Comparison of ENCODE assay signal across 9 mouse cellular contexts in the genomic region with DNA sequence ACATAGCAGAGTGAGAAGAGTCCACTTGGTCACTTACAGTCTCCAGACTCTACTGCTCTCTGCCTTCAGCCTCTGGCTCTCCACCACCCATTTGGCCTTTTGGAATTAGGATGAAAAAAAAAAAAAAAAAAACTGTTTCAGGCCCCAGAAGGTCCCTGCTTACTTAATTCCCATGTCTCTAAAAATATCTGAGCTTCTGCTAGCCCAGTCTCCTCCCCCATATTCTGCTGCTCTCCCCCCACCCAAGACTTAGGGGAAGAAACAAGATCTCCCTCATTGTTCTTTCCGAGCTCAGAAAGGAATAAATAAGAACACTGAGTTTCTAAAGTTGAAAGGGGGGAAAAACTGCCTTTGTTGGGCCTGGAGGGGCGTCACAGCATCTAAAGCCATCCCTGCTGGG. TPM values are rescaled to one million over a fixed set of nuclear protein-coding genes. Genes with fewer than 3 reads are reported as not detected.
DNase-seq lines count a peak whose midpoint lies in the region; ATAC-seq and TF ChIP-seq lines count a peak whose summit lies in the region.
"Had no signal": no experiment of that assay in that cellular context is flagged by ENCODE, and none has a peak within 500 bp of the region (broad histone marks: within the 10 kb centered on the region; RNA-seq: fewer than 3 reads in every experiment).

No protein-coding gene starts in this region.

- H3K9me3 ChIP-seq in heart, embryonic 12.5 days (replicated peaks): no peaks in the 10 kb centered on the region
- H3K9me3 ChIP-seq in liver, embryonic 13.5 days (replicated peaks): no peaks in the 10 kb centered on the region

- no peak for TF ChIP-seq CTCF in gastrocnemius, adult 2 months (IDR thresholded peaks at IDR 0.05)
- TF ChIP-seq CTCF in C2C12 (IDR thresholded peaks at IDR 0.05; ENCODE audit: control insufficient read depth, insufficient read depth, insufficient read length): no peak

- peak overlapping the region; percentile 60 for H3K4me3 ChIP-seq in gastrocnemius, adult 2 months
- H3K4me3 ChIP-seq in C2C12 (ENCODE audit: insufficient read depth, poor library complexity, severe bottlenecking): no peak overlapping the region
- H3K4me3 ChIP-seq in heart, embryonic 12.5 days: no peak overlapping the region
- H3K4me3 ChIP-seq in liver, embryonic 13.5 days (replicated peaks): no peak overlapping the region

- peaks cover 99% of the 10 kb centered on the region for H3K79me2 ChIP-seq in C2C12 (ENCODE audit: control insufficient read depth, insufficient read depth)

- intact Hi-C loops in gastrocnemius, adult 2 months (cut with DNase I): loop anchor here (5.0 kb wide), 1 partner anchor 45 kb away; a partner anchor contains a TSS
- intact Hi-C loops in gastrocnemius, postnatal 14 days (cut with DNase I; ENCODE audit: low total_unique reads): no loop called here
- intact Hi-C loops in left cerebral cortex, postnatal 14 days (cut with DNase I): loop anchor here (5.0 kb wide), 1 partner anchor 45 kb away; a partner anchor contains a TSS

- H3K79me3 ChIP-seq in C2C12 (ENCODE audit: low read depth): peaks cover 73% of the 10 kb centered on the region

- peaks cover 44% of the 10 kb centered on the region for H3K36me3 ChIP-seq in C2C12 (ENCODE audit: control insufficient read depth, insufficient read depth)
- peaks cover 8% of the 10 kb centered on the region; the same call in 1 of the 2 replicates for H3K36me3 ChIP-seq in heart, embryonic 12.5 days
- H3K36me3 ChIP-seq in liver, embryonic 13.5 days: no peaks in the 10 kb centered on the region

- H3K27me3 ChIP-seq in C2C12 (ENCODE audit: control insufficient read depth, insufficient read depth, insufficient read length): no peaks in the 10 kb centered on the region
- H3K27me3 ChIP-seq in heart, embryonic 12.5 days (replicated peaks): no peaks in the 10 kb centered on the region
- H3K27me3 ChIP-seq in liver, embryonic 13.5 days: no peaks in the 10 kb centered on the region

- peak overlapping the region; percentile 22 for H3ac ChIP-seq in C2C12 (ENCODE audit: control insufficient read depth, insufficient read length, low read depth)

- DNase-seq in gastrocnemius, adult 2 months: no peak
- no peak for DNase-seq in gastrocnemius, postnatal 14 days
- no peak for DNase-seq in liver, embryonic 13.5 days
- DNase-seq in right cerebral cortex, postnatal 14 days: no peak
- DNase-seq in left cerebral cortex, postnatal 14 days (ENCODE audit: low spot score in 2 of 2): no peak

- 56% methylated on average over 2 of the region's 2 CpGs for WGBS in heart, embryonic 12.5 days
- WGBS in liver, embryonic 13.5 days (ENCODE audit: insufficient replicate concordance): 51% methylated on average over 2 of the region's 2 CpGs

- H3K4me1 ChIP-seq in heart, embryonic 12.5 days (replicated peaks): peaks cover 62% of the 10 kb centered on the region
- peaks cover 19% of the 10 kb centered on the region for H3K4me1 ChIP-seq in liver, embryonic 13.5 days (replicated peaks)

- H3K9ac ChIP-seq in heart, embryonic 12.5 days: peak overlapping the region; percentile 49; the same call in 1 of the 2 replicates
- H3K9ac ChIP-seq in liver, embryonic 13.5 days: no peak overlapping the region

- peak overlapping the region; percentile 91 for H3K27ac ChIP-seq in gastrocnemius, adult 2 months
- peak overlapping the region; percentile 97 for H3K27ac ChIP-seq in heart, embryonic 12.5 days (ENCODE audit: poor library complexity, severe bottlenecking)
- H3K27ac ChIP-seq in liver, embryonic 13.5 days: peak overlapping the region; percentile 59

- no peak for ATAC-seq in heart, embryonic 12.5 days (ENCODE audit: insufficient number of reproducible peaks, low FRiP score)
- no peak for ATAC-seq in liver, embryonic 13.5 days (ENCODE audit: low read depth)
- ATAC-seq in CD4-positive, CD25-positive, alpha-beta regulatory T cell, adult 4 months: no peak
- ATAC-seq: inflammation-experienced regulatory T-cells, adult 6 months had no signal

- H3K4me2 ChIP-seq in heart, embryonic 12.5 days: peak overlapping the region; percentile 59
- H3K4me2 ChIP-seq in liver, embryonic 13.5 days: no peak overlapping the region

TF ChIP-seq in C2C12, 6 proteins besides CTCF, POLR2A, EP300 and RAD21:
- TF ChIP-seq USF1 (IDR thresholded peaks at IDR 0.05; ENCODE audit: low read depth): no peak
- TF ChIP-seq MYOD1 (IDR thresholded peaks at IDR 0.05; ENCODE audit: control insufficient read depth, insufficient read length, low read depth): no peak
- TF ChIP-seq MAX (IDR thresholded peaks at IDR 0.05): no peak
- no peak for TF ChIP-seq CEBPB (IDR thresholded peaks at IDR 0.05; ENCODE audit: low read depth)
- TF ChIP-seq MYOG (IDR thresholded peaks at IDR 0.05; ENCODE audit: control insufficient read depth, extremely low read depth, insufficient read length): no peak
- no peak for TF ChIP-seq FOSL1 (IDR thresholded peaks at IDR 0.05; ENCODE audit: insufficient read depth, low read length, poor library complexity, severe bottlenecking)

RNA-seq across cellular contexts. Expression of a gene that starts 46.4 kb away (rescaled TPM):
- 10 to 100 TPM; 75.6 to 87.2 TPM for total RNA-seq in gastrocnemius, adult 2 months (2021)
- 100 to 1,000 TPM in 1 of 2 experiments, 10 to 100 TPM in 1; 94.7 to 120 TPM for total RNA-seq in gastrocnemius, postnatal 14 days (2021)
- 257 TPM for polyA plus RNA-seq in C2C12 (2012; fragmentation: generic; extraction: Trizol)
- polyA plus RNA-seq in heart, embryonic 12.5 days (2016; fragmentation: Nextera tagmentation; extraction: Ambion mirVana): 79.5 and 79.8 TPM in 2 replicates
- 10.7 and 11.8 TPM in 2 replicates for polyA plus RNA-seq in liver, embryonic 13.5 days (2015; fragmentation: Nextera tagmentation; extraction: Ambion mirVana)
- total RNA-seq in left cerebral cortex, postnatal 14 days (2021): 100 to 1,000 TPM; 249 to 264 TPM
- 10 to 100 TPM; 21.3 to 29.6 TPM for polyA plus RNA-seq in CD4-positive, CD25-positive, alpha-beta regulatory T cell, adult 4 months (2017; shearing (Covaris generic))
